Mouse (Mus musculus): ENCODE measurements around the gene Atxn2. TPM values are rescaled to one million over a fixed set of nuclear protein-coding genes. Genes with fewer than 3 reads are reported as not detected.

The Atxn2 gene
- polyA plus RNA-seq, 1 experiment from 2014 or later: 75.2 TPM

Other genes starting within 250 kb of the Atxn2 start
- gene Adam1b, start 207.9 kb upstream of the Atxn2 start, polyA plus RNA-seq (2014; fragmentation: Nextera tagmentation; extraction: Ambion mirVana): not detected in 2 replicates
- gene Adam1a, start 165.9 kb upstream of the Atxn2 start, polyA plus RNA-seq (2014; fragmentation: Nextera tagmentation; extraction: Ambion mirVana): 2.1 and 3.8 TPM in 2 replicates
- not detected in 2 replicates for gene Gm42878, start 165.9 kb upstream of the Atxn2 start, polyA plus RNA-seq (2014; fragmentation: Nextera tagmentation; extraction: Ambion mirVana)
- gene Mapkapk5, start 165.4 kb upstream of the Atxn2 start, polyA plus RNA-seq (2014; fragmentation: Nextera tagmentation; extraction: Ambion mirVana): 61.8 and 66.5 TPM in 2 replicates
- gene Aldh2, start 117.5 kb upstream of the Atxn2 start, polyA plus RNA-seq (2014; fragmentation: Nextera tagmentation; extraction: Ambion mirVana): 36.0 and 63.3 TPM in 2 replicates
- gene Acad12, start 92.4 kb upstream of the Atxn2 start, polyA plus RNA-seq (2014; fragmentation: Nextera tagmentation; extraction: Ambion mirVana): 1.8 and 2.8 TPM in 2 replicates
- 2.1 and 2.5 TPM in 2 replicates for gene Acad10, start 50.8 kb upstream of the Atxn2 start, polyA plus RNA-seq (2014; fragmentation: Nextera tagmentation; extraction: Ambion mirVana)
- 36.8 and 38.8 TPM in 2 replicates for gene Brap, start 50.8 kb upstream of the Atxn2 start, polyA plus RNA-seq (2014; fragmentation: Nextera tagmentation; extraction: Ambion mirVana)
- 8.4 and 9.6 TPM in 2 replicates for gene Sh2b3, start 126.3 kb downstream of the Atxn2 start, polyA plus RNA-seq (2014; fragmentation: Nextera tagmentation; extraction: Ambion mirVana)
- 27.0 and 29.3 TPM in 2 replicates for gene Pheta1, start 137.6 kb downstream of the Atxn2 start, polyA plus RNA-seq (2014; fragmentation: Nextera tagmentation; extraction: Ambion mirVana)

All from hindbrain, embryonic 11.5 days (tissue).